Mouse (Mus musculus): ENCODE data around the gene Gse1. TPM values are rescaled to one million over a fixed set of nuclear protein-coding genes. Genes with fewer than 3 reads are reported as not detected.

Gse1 gene
- polyA plus RNA-seq, 1 experiment from 2014 or later: 6.4 TPM

DNA sequence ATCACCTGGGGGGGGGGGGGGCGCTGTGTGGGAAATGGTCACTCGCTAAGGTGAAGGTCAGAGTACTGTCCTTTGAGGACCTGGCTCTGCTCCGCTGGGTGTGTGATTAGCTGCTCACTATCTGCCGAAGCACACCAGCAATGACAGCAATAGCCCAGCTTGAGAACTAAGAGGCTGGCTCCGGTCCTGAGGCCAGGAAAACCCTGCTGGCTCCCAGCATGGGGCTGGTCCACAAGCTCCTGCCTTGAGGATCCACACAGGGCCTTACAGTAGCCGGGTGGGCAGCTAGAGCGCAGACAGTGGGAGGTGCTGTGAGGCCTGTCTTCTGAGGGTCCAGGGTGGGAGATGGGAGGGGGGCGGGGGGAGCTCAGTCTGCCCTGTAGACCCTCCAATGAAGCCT lies 79.9 kb downstream of the Gse1 start:
- no peak for ATAC-seq
- 69% methylated on average over 8 of the region's 8 CpGs for WGBS

DNA sequence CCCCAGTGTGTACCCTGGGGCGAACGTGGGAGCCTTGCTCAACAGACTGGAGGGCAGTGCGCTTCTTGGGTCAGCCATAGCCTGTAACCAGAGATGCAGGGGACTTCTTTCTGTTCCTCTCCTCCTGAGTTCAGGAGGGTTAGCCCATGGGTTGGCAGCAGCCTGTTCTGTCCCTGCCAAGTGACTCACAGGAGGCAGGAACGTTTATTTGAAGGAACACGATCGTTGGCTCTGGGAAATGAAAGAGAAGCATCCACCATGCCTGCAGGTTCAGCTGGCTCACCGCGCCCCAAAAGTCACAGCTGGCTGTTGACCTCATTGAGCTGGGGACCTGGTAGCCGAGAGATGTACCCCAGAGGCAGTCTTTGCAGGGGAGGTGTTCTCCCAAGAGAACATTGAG lies 80.3 kb downstream of the Gse1 start:
- Histone ChIP-seq H3K4me2 (replicated peaks; ENCODE audit: low read depth) (no peak overlapping the region), H3K27me3 (replicated peaks; ENCODE audit: control insufficient read depth, insufficient read depth, low read length) (no peaks in the 10 kb centered on the region), H3K4me3 (ENCODE audit: low read depth, low read length) (no peak overlapping the region), H3K36me3 (ENCODE audit: control insufficient read depth, insufficient read depth) (no peaks in the 10 kb centered on the region), H3K27ac (ENCODE audit: low read depth, low read length) (no peak overlapping the region), H3K9me3 (ENCODE audit: control insufficient read depth) (no peaks in the 10 kb centered on the region), H3K4me1 (replicated peaks; ENCODE audit: control insufficient read depth, insufficient read depth, low read length) (no peaks in the 10 kb centered on the region), H3K9ac (ENCODE audit: low read depth, low read length) (no peak overlapping the region)
- TF ChIP-seq CTCF (IDR thresholded peaks at IDR 0.05; ENCODE audit: low read depth): no peak
- 59% methylated on average over 9 of the region's 9 CpGs for WGBS
- ATAC-seq: no peak

More for the DNA sequence above, 79.9 kb downstream of the Gse1 start:
- Histone ChIP-seq H3K27me3 (replicated peaks; ENCODE audit: control insufficient read depth, insufficient read depth, low read length) (no peaks in the 10 kb centered on the region), H3K9ac (ENCODE audit: low read depth, low read length) (no peak overlapping the region), H3K36me3 (ENCODE audit: control insufficient read depth, insufficient read depth) (no peaks in the 10 kb centered on the region), H3K9me3 (ENCODE audit: control insufficient read depth) (no peaks in the 10 kb centered on the region), H3K27ac (ENCODE audit: low read depth, low read length) (no peak overlapping the region), H3K4me1 (replicated peaks; ENCODE audit: control insufficient read depth, insufficient read depth, low read length) (no peaks in the 10 kb centered on the region), H3K4me2 (replicated peaks; ENCODE audit: low read depth) (no peak overlapping the region), H3K4me3 (ENCODE audit: low read depth, low read length) (no peak overlapping the region)
- no peak for TF ChIP-seq CTCF (IDR thresholded peaks at IDR 0.05; ENCODE audit: low read depth)

DNA sequence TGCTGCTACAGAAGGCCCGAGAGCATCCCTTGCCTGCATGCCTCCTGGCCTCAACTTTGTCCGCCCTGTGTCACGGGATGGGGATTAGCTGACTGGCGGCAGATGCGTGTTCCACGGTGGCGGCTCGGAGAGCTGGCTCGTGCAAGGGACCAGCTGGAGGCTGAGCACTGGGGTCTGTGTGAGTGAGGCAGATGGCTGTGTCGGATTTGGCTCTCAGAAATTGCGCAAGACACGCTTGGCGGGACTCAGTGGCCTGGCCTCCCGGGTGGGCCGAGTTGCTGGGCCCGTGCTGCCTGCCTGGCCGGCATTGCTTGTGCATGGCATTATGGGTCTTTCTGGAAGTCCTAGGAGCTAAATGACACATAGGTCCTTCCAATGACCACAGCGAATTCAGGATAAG lies 81.1 kb downstream of the Gse1 start:
- Histone ChIP-seq H3K27me3 (replicated peaks; ENCODE audit: control insufficient read depth, insufficient read depth, low read length) (no peaks in the 10 kb centered on the region), H3K4me2 (replicated peaks; ENCODE audit: low read depth) (no peak overlapping the region), H3K36me3 (ENCODE audit: control insufficient read depth, insufficient read depth) (no peaks in the 10 kb centered on the region), H3K4me1 (replicated peaks; ENCODE audit: control insufficient read depth, insufficient read depth, low read length) (no peaks in the 10 kb centered on the region), H3K27ac (ENCODE audit: low read depth, low read length) (no peak overlapping the region), H3K9ac (ENCODE audit: low read depth, low read length) (no peak overlapping the region), H3K4me3 (ENCODE audit: low read depth, low read length) (no peak overlapping the region), H3K9me3 (ENCODE audit: control insufficient read depth) (no peaks in the 10 kb centered on the region)
- 63% methylated on average over 18 of the region's 18 CpGs for WGBS
- TF ChIP-seq CTCF (IDR thresholded peaks at IDR 0.05; ENCODE audit: low read depth): no peak
- ATAC-seq: no peak

DNA sequence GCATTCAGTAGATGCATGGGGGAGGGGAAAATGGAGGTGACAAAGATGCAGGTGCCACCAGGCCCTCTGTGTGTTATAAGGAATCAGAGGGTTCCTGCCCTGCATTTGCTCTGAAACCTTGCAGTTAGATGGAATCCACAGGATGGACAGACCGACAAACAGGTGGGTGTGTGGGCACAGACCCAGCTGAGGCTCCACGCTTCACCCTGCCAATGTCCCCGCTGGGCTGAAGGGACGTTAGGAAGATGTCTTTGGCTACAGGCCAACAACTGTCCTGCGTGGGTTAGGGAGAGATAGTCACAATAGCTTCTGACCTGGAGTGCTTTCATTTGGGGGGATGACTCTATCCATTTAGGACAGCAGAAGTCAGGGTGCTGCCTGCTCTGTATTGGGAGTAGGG lies 81.8 kb downstream of the Gse1 start:
- no peak for ATAC-seq
- Histone ChIP-seq H3K27me3 (replicated peaks; ENCODE audit: control insufficient read depth, insufficient read depth, low read length) (no peaks in the 10 kb centered on the region), H3K4me2 (replicated peaks; ENCODE audit: low read depth) (no peak overlapping the region), H3K27ac (ENCODE audit: low read depth, low read length) (no peak overlapping the region), H3K4me3 (ENCODE audit: low read depth, low read length) (no peak overlapping the region), H3K9ac (ENCODE audit: low read depth, low read length) (no peak overlapping the region), H3K4me1 (replicated peaks; ENCODE audit: control insufficient read depth, insufficient read depth, low read length) (no peaks in the 10 kb centered on the region), H3K9me3 (ENCODE audit: control insufficient read depth) (no peaks in the 10 kb centered on the region), H3K36me3 (ENCODE audit: control insufficient read depth, insufficient read depth) (no peaks in the 10 kb centered on the region)
- TF ChIP-seq CTCF (IDR thresholded peaks at IDR 0.05; ENCODE audit: low read depth): no peak
- 64% methylated on average over 5 of the region's 5 CpGs for WGBS

DNA sequence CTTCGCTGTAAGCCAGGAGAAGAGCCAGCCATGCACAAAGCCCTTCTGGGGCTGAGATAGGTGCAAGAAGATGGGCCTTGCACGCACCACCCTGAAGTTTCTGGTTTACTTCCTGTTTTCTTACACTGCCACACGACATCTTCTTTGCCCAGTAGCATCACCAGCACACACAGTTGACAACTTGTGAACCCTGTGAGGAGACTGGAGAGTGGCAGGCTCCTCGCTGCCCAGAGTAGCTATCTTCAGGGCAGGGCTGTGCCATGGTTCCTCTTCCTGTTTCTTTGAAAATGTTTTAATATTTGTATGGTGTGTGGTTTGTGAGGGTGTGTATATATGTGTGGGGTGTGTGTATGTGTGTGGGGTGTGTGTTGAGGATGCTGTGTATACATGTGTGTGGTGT lies 84.2 kb downstream of the Gse1 start:
- no peak overlapping the region for H3K9ac ChIP-seq (ENCODE audit: low read depth, low read length)
- no peak for TF ChIP-seq CTCF (IDR thresholded peaks at IDR 0.05; ENCODE audit: low read depth)
- H3K9me3 ChIP-seq (ENCODE audit: control insufficient read depth): no peaks in the 10 kb centered on the region
- H3K36me3 ChIP-seq (ENCODE audit: control insufficient read depth, insufficient read depth): no peaks in the 10 kb centered on the region
- H3K4me3 ChIP-seq (ENCODE audit: low read depth, low read length): no peak overlapping the region
- no peaks in the 10 kb centered on the region for H3K4me1 ChIP-seq (replicated peaks; ENCODE audit: control insufficient read depth, insufficient read depth, low read length)
- WGBS: 80% methylated on average over 4 of the region's 4 CpGs
- ATAC-seq: no peak
- H3K4me2 ChIP-seq (replicated peaks; ENCODE audit: low read depth): no peak overlapping the region
- H3K27me3 ChIP-seq (replicated peaks; ENCODE audit: control insufficient read depth, insufficient read depth, low read length): no peaks in the 10 kb centered on the region
- no peak overlapping the region for H3K27ac ChIP-seq (ENCODE audit: low read depth, low read length)

DNA sequence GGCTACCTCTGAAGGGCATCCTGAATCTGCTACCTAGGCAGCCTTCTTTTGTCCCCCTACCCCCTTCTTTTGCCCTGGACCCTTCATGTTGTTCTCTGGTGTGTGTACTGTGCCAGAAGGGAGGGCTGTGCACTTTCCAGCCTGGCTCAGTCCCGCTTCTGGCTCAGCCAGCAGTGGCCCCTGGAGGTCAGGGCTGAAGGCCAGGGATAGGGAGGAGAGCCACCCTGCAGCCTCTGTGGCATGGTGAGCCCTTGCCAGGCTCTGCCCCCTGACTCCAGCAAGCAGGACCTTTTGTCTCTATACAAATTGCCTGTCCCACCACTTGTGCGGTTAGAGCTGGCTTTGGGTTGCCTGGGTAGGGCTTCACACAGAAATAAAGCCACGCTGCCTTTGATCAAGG lies 85.4 kb downstream of the Gse1 start:
- 82% methylated on average over 3 of the region's 3 CpGs for WGBS
- TF ChIP-seq CTCF (IDR thresholded peaks at IDR 0.05; ENCODE audit: low read depth): no peak
- Histone ChIP-seq H3K27me3 (replicated peaks; ENCODE audit: control insufficient read depth, insufficient read depth, low read length) (no peaks in the 10 kb centered on the region), H3K27ac (ENCODE audit: low read depth, low read length) (no peak overlapping the region), H3K9ac (ENCODE audit: low read depth, low read length) (no peak overlapping the region), H3K9me3 (ENCODE audit: control insufficient read depth) (no peaks in the 10 kb centered on the region), H3K4me2 (replicated peaks; ENCODE audit: low read depth) (no peak overlapping the region), H3K4me3 (ENCODE audit: low read depth, low read length) (no peak overlapping the region), H3K4me1 (replicated peaks; ENCODE audit: control insufficient read depth, insufficient read depth, low read length) (no peaks in the 10 kb centered on the region), H3K36me3 (ENCODE audit: control insufficient read depth, insufficient read depth) (no peaks in the 10 kb centered on the region)
- no peak for ATAC-seq

DNA sequence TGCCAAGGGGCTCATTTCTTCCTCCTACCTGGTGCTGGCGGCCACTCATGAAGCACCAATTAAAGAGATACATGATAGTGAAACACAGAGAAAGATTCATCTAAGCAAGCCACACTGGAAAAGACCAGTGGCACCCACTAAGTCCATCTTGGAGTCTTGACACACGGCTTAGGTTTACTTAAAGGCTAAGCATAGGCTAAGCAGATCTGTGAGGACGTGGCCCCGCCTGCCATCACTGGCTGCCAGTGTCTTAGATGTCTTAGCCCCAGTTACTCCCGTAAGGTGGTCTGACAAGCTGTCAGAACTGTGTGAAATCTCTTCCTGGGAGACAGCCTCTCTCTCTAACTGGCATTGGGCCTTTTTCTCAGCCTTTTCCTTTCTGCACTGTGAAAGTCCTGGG lies 86.7 kb downstream of the Gse1 start:
- Histone ChIP-seq H3K36me3 (ENCODE audit: control insufficient read depth, insufficient read depth) (no peaks in the 10 kb centered on the region), H3K9me3 (ENCODE audit: control insufficient read depth) (no peaks in the 10 kb centered on the region), H3K27ac (ENCODE audit: low read depth, low read length) (no peak overlapping the region), H3K4me1 (replicated peaks; ENCODE audit: control insufficient read depth, insufficient read depth, low read length) (no peaks in the 10 kb centered on the region), H3K4me2 (replicated peaks; ENCODE audit: low read depth) (no peak overlapping the region), H3K9ac (ENCODE audit: low read depth, low read length) (no peak overlapping the region), H3K27me3 (replicated peaks; ENCODE audit: control insufficient read depth, insufficient read depth, low read length) (no peaks in the 10 kb centered on the region), H3K4me3 (ENCODE audit: low read depth, low read length) (no peak overlapping the region)
- WGBS: 83% methylated on average over 5 of the region's 5 CpGs
- TF ChIP-seq CTCF (IDR thresholded peaks at IDR 0.05; ENCODE audit: low read depth): no peak
- no peak for ATAC-seq
